In genomic region chr5:125392176-125392575, GRCm38 (mm10) we compare ENCODE assay signal across 8 mouse cellular contexts. TPM values are rescaled to one million over a fixed set of nuclear protein-coding genes. Genes with fewer than 3 reads are reported as not detected.
DNase-seq lines count a peak whose midpoint lies in the region; ATAC-seq and TF ChIP-seq lines count a peak whose summit lies in the region.
"Not testable (repeated sequence)": the region's sequence is repeated elsewhere in the genome, so short reads cannot be mapped to it uniquely, and the experiment has no call there.
"Had no signal": no experiment of that assay in that cellular context is flagged by ENCODE, and none has a peak within 500 bp of the region (broad histone marks: within the 10 kb centered on the region; RNA-seq: fewer than 3 reads in every experiment).

No protein-coding gene starts in this region.

- 92% methylated on average over 4 of the region's 4 CpGs for WGBS in forebrain, embryonic 14.5 days
- WGBS in heart, postnatal 0 days = 93% methylated on average over 4 of the region's 4 CpGs
- WGBS in limb, embryonic 15.5 days = 92% methylated on average over 4 of the region's 4 CpGs
- WGBS in lung, postnatal 0 days = 96% methylated on average over 4 of the region's 4 CpGs
- 91% methylated on average over 4 of the region's 4 CpGs for WGBS in neural tube, embryonic 13.5 days

- not testable (repeated sequence) for H3K4me2 ChIP-seq in forebrain, embryonic 14.5 days (ENCODE audit: low read length); limb, embryonic 15.5 days; neural tube, embryonic 13.5 days
- H3K4me2 ChIP-seq in heart, postnatal 0 days (ENCODE audit: low read depth, low read length) = peak overlapping the region; percentile 45
- peak overlapping the region; percentile 37; the same call in 1 of the 2 replicates for H3K4me2 ChIP-seq in lung, postnatal 0 days (replicated peaks; ENCODE audit: low read depth, low read length)

- not testable (repeated sequence) for TF ChIP-seq CTCF in heart, postnatal 0 days (IDR thresholded peaks at IDR 0.05; ENCODE audit: low read depth); lung, postnatal 0 days (IDR thresholded peaks at IDR 0.05)

- not testable (repeated sequence) for H3K27me3 ChIP-seq in forebrain, embryonic 14.5 days (replicated peaks; ENCODE audit: control insufficient read depth, insufficient read depth, low read length); heart, postnatal 0 days (ENCODE audit: control insufficient read depth, insufficient read depth, low read length); limb, embryonic 15.5 days; lung, postnatal 0 days (replicated peaks; ENCODE audit: insufficient read depth, low read length); neural tube, embryonic 13.5 days

- DNase-seq in cerebellum, adult 9-11 months = peak; percentile 45
- DNase-seq in forebrain, embryonic 14.5 days (ENCODE audit: low spot score); heart, postnatal 0 days (ENCODE audit: low spot score); lung, postnatal 0 days (ENCODE audit: low spot score): not testable (repeated sequence)
- DNase-seq in kidney, adult 11 months = peak; percentile 19

- ATAC-seq in forebrain, embryonic 14.5 days; heart, postnatal 0 days (ENCODE audit: insufficient read depth, low read depth); limb, embryonic 15.5 days (ENCODE audit: insufficient number of reproducible peaks, low FRiP score, low TSS enrichment, low read depth); lung, postnatal 0 days; neural tube, embryonic 13.5 days (ENCODE audit: low read depth): not testable (repeated sequence)

- peaks cover 26% of the 10 kb centered on the region for H3K4me1 ChIP-seq in forebrain, embryonic 14.5 days (ENCODE audit: control insufficient read depth, insufficient read depth, low read length)
- H3K4me1 ChIP-seq in heart, postnatal 0 days (ENCODE audit: control insufficient read depth, insufficient read depth) = peaks cover 25% of the 10 kb centered on the region
- peaks cover 32% of the 10 kb centered on the region for H3K4me1 ChIP-seq in limb, embryonic 15.5 days
- H3K4me1 ChIP-seq in lung, postnatal 0 days (ENCODE audit: insufficient read depth, low read depth, low read length) = peaks cover 17% of the 10 kb centered on the region; the same call in 1 of the 2 replicates
- peaks cover 54% of the 10 kb centered on the region for H3K4me1 ChIP-seq in neural tube, embryonic 13.5 days (replicated peaks)

- TF ChIP-seq EP300 in heart, postnatal 0 days (IDR thresholded peaks at IDR 0.05; ENCODE audit: low read depth); lung, postnatal 0 days (IDR thresholded peaks at IDR 0.05): not testable (repeated sequence)

- H3K36me3 ChIP-seq in forebrain, embryonic 14.5 days (ENCODE audit: control insufficient read depth, insufficient read depth, low read length); heart, postnatal 0 days (replicated peaks; ENCODE audit: control insufficient read depth, insufficient read depth, low read length); limb, embryonic 15.5 days; lung, postnatal 0 days (ENCODE audit: insufficient read depth, low read length); neural tube, embryonic 13.5 days: not testable (repeated sequence)

- H3K9ac ChIP-seq in forebrain, embryonic 14.5 days (ENCODE audit: low read length); limb, embryonic 15.5 days; neural tube, embryonic 13.5 days: not testable (repeated sequence)
- H3K9ac ChIP-seq in heart, postnatal 0 days (replicated peaks; ENCODE audit: low read depth, low read length) = peak overlapping the region; percentile 32; the same call in 1 of the 2 replicates
- peak overlapping the region; percentile 41; the same call in 1 of the 2 replicates for H3K9ac ChIP-seq in lung, postnatal 0 days (replicated peaks; ENCODE audit: low read depth)

- H3K9me3 ChIP-seq in forebrain, embryonic 14.5 days (replicated peaks; ENCODE audit: control insufficient read depth, low read length); heart, postnatal 0 days (replicated peaks; ENCODE audit: control insufficient read depth, low read length); limb, embryonic 15.5 days; lung, postnatal 0 days (ENCODE audit: low read length); neural tube, embryonic 13.5 days: not testable (repeated sequence)

- H3K27ac ChIP-seq in forebrain, embryonic 14.5 days (ENCODE audit: low read depth, low read length) = peak overlapping the region; percentile 98
- H3K27ac ChIP-seq in heart, postnatal 0 days (ENCODE audit: low read depth) = peak overlapping the region; percentile 97
- H3K27ac ChIP-seq in limb, embryonic 15.5 days = peak overlapping the region; percentile 97
- H3K27ac ChIP-seq in lung, postnatal 0 days (ENCODE audit: low read length) = peak overlapping the region; percentile 99
- peak overlapping the region; percentile 98 for H3K27ac ChIP-seq in neural tube, embryonic 13.5 days (replicated peaks)

- not testable (repeated sequence) for H3K4me3 ChIP-seq in forebrain, embryonic 14.5 days (ENCODE audit: low read depth, low read length); limb, embryonic 15.5 days; lung, postnatal 0 days (ENCODE audit: low read depth, low read length); neural tube, embryonic 13.5 days
- H3K4me3 ChIP-seq in heart, postnatal 0 days (ENCODE audit: low read depth, low read length) = 0 out of 2 replicates have a peak overlapping the region, but pooled peaks have one; percentile 19

RNA-seq across cellular contexts. Expression of gene Ubc, which starts 2.2 kb away (rescaled TPM):
- polyA plus RNA-seq in forebrain, embryonic 14.5 days (2014; fragmentation: Nextera tagmentation; extraction: Ambion mirVana) = 981 and 1,199 TPM in 2 replicates
- 889 and 1,003 TPM in 2 replicates for total RNA-seq in heart, postnatal 0 days (2014; rRNA removed; ENCODE audit: low replicate concordance)
- 742 and 892 TPM in 2 replicates for polyA plus RNA-seq in heart, postnatal 0 days (2015; fragmentation: Nextera tagmentation; extraction: Ambion mirVana)
- 1,133 and 1,236 TPM in 2 replicates for polyA plus RNA-seq in limb, embryonic 15.5 days (2015; fragmentation: Nextera tagmentation; extraction: Ambion mirVana)
- polyA plus RNA-seq in lung, postnatal 0 days (2015; fragmentation: Nextera tagmentation; extraction: Ambion mirVana) = 751 and 865 TPM in 2 replicates
- 1,127 and 1,268 TPM in 2 replicates for polyA plus RNA-seq in neural tube, embryonic 13.5 days (2015; fragmentation: Nextera tagmentation; extraction: Ambion mirVana)

RNA-seq across cellular contexts. Expression of gene Gm10382, which starts 3.1 kb away (rescaled TPM):
- polyA plus RNA-seq in forebrain, embryonic 14.5 days (2014; fragmentation: Nextera tagmentation; extraction: Ambion mirVana) = 0.33 TPM in 1 of 2 replicates, not detected in the other
- total RNA-seq in heart, postnatal 0 days (2014; rRNA removed; ENCODE audit: low replicate concordance) = not detected in 2 replicates
- 0.32 and 0.78 TPM in 2 replicates for polyA plus RNA-seq in heart, postnatal 0 days (2015; fragmentation: Nextera tagmentation; extraction: Ambion mirVana)
- polyA plus RNA-seq in limb, embryonic 15.5 days (2015; fragmentation: Nextera tagmentation; extraction: Ambion mirVana) = 0.14 and 0.32 TPM in 2 replicates
- 0.63 and 0.77 TPM in 2 replicates for polyA plus RNA-seq in lung, postnatal 0 days (2015; fragmentation: Nextera tagmentation; extraction: Ambion mirVana)
- 0.52 and 0.73 TPM in 2 replicates for polyA plus RNA-seq in neural tube, embryonic 13.5 days (2015; fragmentation: Nextera tagmentation; extraction: Ambion mirVana)
- total RNA-seq: gastrocnemius, postnatal 25 days had no signal

RNA-seq across cellular contexts. Expression of gene Dhx37, which starts 41.7 kb away (rescaled TPM):
- 4.7 and 7.0 TPM in 2 replicates for polyA plus RNA-seq in forebrain, embryonic 14.5 days (2014; fragmentation: Nextera tagmentation; extraction: Ambion mirVana)
- 5.9 and 16.2 TPM in 2 replicates for total RNA-seq in heart, postnatal 0 days (2014; rRNA removed; ENCODE audit: low replicate concordance)
- polyA plus RNA-seq in heart, postnatal 0 days (2015; fragmentation: Nextera tagmentation; extraction: Ambion mirVana) = 5.5 and 6.8 TPM in 2 replicates
- 9.0 and 9.2 TPM in 2 replicates for polyA plus RNA-seq in limb, embryonic 15.5 days (2015; fragmentation: Nextera tagmentation; extraction: Ambion mirVana)
- 4.3 and 5.9 TPM in 2 replicates for polyA plus RNA-seq in lung, postnatal 0 days (2015; fragmentation: Nextera tagmentation; extraction: Ambion mirVana)
- polyA plus RNA-seq in neural tube, embryonic 13.5 days (2015; fragmentation: Nextera tagmentation; extraction: Ambion mirVana) = 9.0 and 10.6 TPM in 2 replicates

RNA-seq across cellular contexts. Expression of gene Bri3bp, which starts 49.2 kb away (rescaled TPM):
- polyA plus RNA-seq in forebrain, embryonic 14.5 days (2014; fragmentation: Nextera tagmentation; extraction: Ambion mirVana) = 26.0 and 29.1 TPM in 2 replicates
- total RNA-seq in heart, postnatal 0 days (2014; rRNA removed; ENCODE audit: low replicate concordance) = 27.8 and 41.5 TPM in 2 replicates
- polyA plus RNA-seq in heart, postnatal 0 days (2015; fragmentation: Nextera tagmentation; extraction: Ambion mirVana) = 59.2 and 65.8 TPM in 2 replicates
- 32.4 and 33.0 TPM in 2 replicates for polyA plus RNA-seq in limb, embryonic 15.5 days (2015; fragmentation: Nextera tagmentation; extraction: Ambion mirVana)
- 12.8 and 13.3 TPM in 2 replicates for polyA plus RNA-seq in lung, postnatal 0 days (2015; fragmentation: Nextera tagmentation; extraction: Ambion mirVana)
- polyA plus RNA-seq in neural tube, embryonic 13.5 days (2015; fragmentation: Nextera tagmentation; extraction: Ambion mirVana) = 33.3 and 33.8 TPM in 2 replicates

RNA-seq across cellular contexts. Expression of gene Scarb1, which starts 51.3 kb away (rescaled TPM):
- 17.6 and 21.7 TPM in 2 replicates for polyA plus RNA-seq in forebrain, embryonic 14.5 days (2014; fragmentation: Nextera tagmentation; extraction: Ambion mirVana)
- total RNA-seq in heart, postnatal 0 days (2014; rRNA removed; ENCODE audit: low replicate concordance) = 79.8 and 84.2 TPM in 2 replicates
- 53.7 and 58.2 TPM in 2 replicates for polyA plus RNA-seq in heart, postnatal 0 days (2015; fragmentation: Nextera tagmentation; extraction: Ambion mirVana)
- 57.2 and 65.1 TPM in 2 replicates for polyA plus RNA-seq in limb, embryonic 15.5 days (2015; fragmentation: Nextera tagmentation; extraction: Ambion mirVana)
- 54.9 and 64.9 TPM in 2 replicates for polyA plus RNA-seq in lung, postnatal 0 days (2015; fragmentation: Nextera tagmentation; extraction: Ambion mirVana)
- 28.8 and 33.2 TPM in 2 replicates for polyA plus RNA-seq in neural tube, embryonic 13.5 days (2015; fragmentation: Nextera tagmentation; extraction: Ambion mirVana)
